Mouse (Mus musculus) hindbrain, embryonic 11.5 days (tissue): Measurements from ENCODE around the gene Nsmce4a. TPM values are rescaled to one million over a fixed set of nuclear protein-coding genes. Genes with fewer than 3 reads are reported as not detected.

ENCODE experiments used
- polyA plus RNA-seq: library from polyadenylated mRNA; unstranded; fragments of >200 nt; fragmentation: Nextera tagmentation; extraction: Ambion mirVana; gene quantifications from 2 replicates; pipeline ENCODE4 v1.2.1, GENCODE M21; 2014

Nsmce4a gene
- polyA plus RNA-seq, 1 experiment from 2014 or later: 198 TPM

Other genes starting within 250 kb of the Nsmce4a start
- gene Ate1, start 52.7 kb downstream of the Nsmce4a start, polyA plus RNA-seq: 53.0 and 76.1 TPM in 2 replicates
- 45.1 and 46.8 TPM in 2 replicates for gene Tacc2, start 4.3 kb upstream of the Nsmce4a start, polyA plus RNA-seq
- 0.08 TPM in 1 of 2 replicates, not detected in the other for gene Btbd16, start 201.0 kb upstream of the Nsmce4a start, polyA plus RNA-seq